Mouse (Mus musculus) midbrain, embryonic 15.5 days (tissue): ENCODE results near the gene Uhmk1. TPM values are rescaled to one million over a fixed set of nuclear protein-coding genes. Genes with fewer than 3 reads are reported as not detected.

Experiments used
- ATAC-seq: fragments of 200-750 bp; cut with Nextera tagmentation; replicated peaks from 2 replicates; pipeline ENCODE4 v1.8.0; 2017; ENCODE audit warnings: moderate TSS enrichment
- H3K27ac ChIP-seq: fragments of 300-500 bp; sonication (generic); 2 replicates; pipeline ENCODE4 v1.5.1; 2015; ENCODE audit warnings: mild to moderate bottlenecking, inconsistent platforms
- H3K27me3 ChIP-seq: fragments of 300-500 bp; sonication (generic); replicated peaks from 2 replicates; pipeline ENCODE4 v1.6.1; 2015; ENCODE audit warnings: inconsistent platforms
- H3K36me3 ChIP-seq: fragments of 300-500 bp; sonication (generic); replicated peaks from 2 replicates; pipeline ENCODE4 v1.6.1; 2015; ENCODE audit warnings: inconsistent platforms
- H3K4me1 ChIP-seq: fragments of 300-500 bp; sonication (generic); 2 replicates; pipeline ENCODE4 v1.6.1; 2015; ENCODE audit warnings: inconsistent platforms
- H3K4me2 ChIP-seq: fragments of 300-500 bp; sonication (generic); 2 replicates; pipeline ENCODE4 v1.6.1; 2015; ENCODE audit warnings: inconsistent platforms, mild to moderate bottlenecking, moderate library complexity
- H3K4me3 ChIP-seq: fragments of 300-500 bp; sonication (generic); 2 replicates; pipeline ENCODE4 v1.5.1; 2015; ENCODE audit warnings: mild to moderate bottlenecking, inconsistent platforms
- H3K9ac ChIP-seq: fragments of 300-500 bp; sonication (generic); 2 replicates; pipeline ENCODE4 v1.6.1; 2015; ENCODE audit warnings: mild to moderate bottlenecking, inconsistent platforms
- H3K9me3 ChIP-seq: fragments of 300-500 bp; sonication (generic); 2 replicates; pipeline ENCODE4 v1.6.1; 2016; ENCODE audit warnings: inconsistent platforms
- WGBS: fragments of 180-500 bp; shearing (Covaris S2); methylation state at CpG from one replicate; pipeline ENCODE4 v1.1.7; 2015; ENCODE audit warnings: mixed read lengths; 5-methylcytosine and 5-hydroxymethylcytosine counted together
- polyA plus RNA-seq: library from polyadenylated mRNA; unstranded; fragments of >200 nt; fragmentation: Nextera tagmentation; extraction: Ambion mirVana; gene quantifications from 2 replicates; pipeline ENCODE4 v1.2.1, GENCODE M21; 2015

The Uhmk1 gene
- polyA plus RNA-seq, 1 experiment from 2014 or later: 9.1 TPM

DNA sequence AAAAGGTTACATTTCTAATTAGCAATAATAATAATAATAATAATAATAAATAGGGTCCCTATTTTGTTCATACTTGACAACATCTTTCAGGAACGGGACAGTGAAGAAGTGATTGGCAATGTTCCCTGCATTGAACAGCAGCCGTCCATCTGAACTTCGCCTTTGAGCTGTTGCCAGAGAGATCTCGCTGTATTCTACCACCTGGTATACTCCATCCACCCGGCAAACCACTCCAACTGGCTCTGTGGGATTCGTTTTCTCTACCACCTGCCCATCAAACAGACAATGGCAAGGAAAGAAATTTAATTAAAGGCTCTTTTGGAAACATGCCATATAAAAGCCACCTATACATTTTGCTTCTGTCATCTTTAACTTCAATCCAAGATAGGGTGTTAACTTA lies 64.3 kb downstream of the Uhmk1 start:
- no peak overlapping the region for H3K4me2 ChIP-seq
- 73% methylated on average over 6 of the region's 6 CpGs for WGBS
- no peaks in the 10 kb centered on the region for H3K9me3 ChIP-seq
- no peak overlapping the region for H3K9ac ChIP-seq
- H3K27me3 ChIP-seq: no peaks in the 10 kb centered on the region
- ATAC-seq: no peak
- H3K27ac ChIP-seq: no peak overlapping the region
- peaks cover 8% of the 10 kb centered on the region; the same call in 1 of the 2 replicates for H3K36me3 ChIP-seq
- no peaks in the 10 kb centered on the region for H3K4me1 ChIP-seq
- no peak overlapping the region for H3K4me3 ChIP-seq

DNA sequence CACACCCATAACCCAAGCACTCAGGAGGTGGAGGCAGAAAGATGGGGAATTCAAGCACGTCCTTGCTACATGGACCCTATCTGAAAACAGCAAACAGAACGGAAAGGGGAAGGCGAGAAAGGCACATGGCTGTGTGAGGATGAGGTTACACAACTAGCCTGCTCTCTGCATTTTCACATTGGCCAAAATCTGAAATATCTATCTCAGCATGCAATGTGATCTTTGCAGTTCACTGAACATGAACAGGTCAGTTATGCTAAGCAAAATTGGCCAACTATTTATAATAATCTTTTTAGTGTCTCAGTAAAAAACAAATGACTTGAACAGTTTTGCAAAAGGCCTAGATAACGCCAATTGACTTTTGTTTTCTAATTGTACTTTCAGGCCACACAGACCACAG lies 65.4 kb downstream of the Uhmk1 start:
- WGBS: 93% methylated on average over 4 of the region's 4 CpGs
- Histone ChIP-seq H3K4me1 (no peaks in the 10 kb centered on the region), H3K9me3 (no peaks in the 10 kb centered on the region), H3K27ac (no peak overlapping the region), H3K9ac (no peak overlapping the region), H3K4me3 (no peak overlapping the region), H3K4me2 (no peak overlapping the region), H3K27me3 (no peaks in the 10 kb centered on the region), H3K36me3 (peaks cover 6% of the 10 kb centered on the region; the same call in 1 of the 2 replicates)
- no peak for ATAC-seq

DNA sequence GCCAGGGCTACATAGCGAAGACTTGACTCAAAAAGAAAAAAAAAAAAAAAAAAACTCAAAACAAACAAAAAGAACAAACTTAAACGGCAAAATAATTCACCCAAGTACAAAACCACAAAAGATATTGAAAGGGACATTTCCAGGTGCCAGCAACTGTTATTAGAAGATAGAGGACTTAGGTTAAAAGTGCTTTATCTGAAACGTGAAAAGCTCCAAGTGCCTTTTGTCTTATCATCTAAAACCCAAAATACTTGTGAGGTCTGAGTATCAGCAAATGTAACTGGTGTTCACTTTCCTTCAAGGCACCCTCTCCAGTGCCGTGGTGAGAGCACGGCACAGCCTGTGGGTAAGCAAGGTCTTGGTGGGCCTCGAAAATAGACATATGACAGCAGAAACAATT lies 66.7 kb downstream of the Uhmk1 start:
- WGBS: 96% methylated on average over 6 of the region's 6 CpGs
- Histone ChIP-seq H3K27ac (no peak overlapping the region), H3K4me2 (no peak overlapping the region), H3K27me3 (no peaks in the 10 kb centered on the region), H3K9me3 (no peaks in the 10 kb centered on the region), H3K9ac (no peak overlapping the region), H3K4me1 (no peaks in the 10 kb centered on the region), H3K4me3 (no peak overlapping the region), H3K36me3 (peaks cover 6% of the 10 kb centered on the region; the same call in 1 of the 2 replicates)
- ATAC-seq: no peak

DNA sequence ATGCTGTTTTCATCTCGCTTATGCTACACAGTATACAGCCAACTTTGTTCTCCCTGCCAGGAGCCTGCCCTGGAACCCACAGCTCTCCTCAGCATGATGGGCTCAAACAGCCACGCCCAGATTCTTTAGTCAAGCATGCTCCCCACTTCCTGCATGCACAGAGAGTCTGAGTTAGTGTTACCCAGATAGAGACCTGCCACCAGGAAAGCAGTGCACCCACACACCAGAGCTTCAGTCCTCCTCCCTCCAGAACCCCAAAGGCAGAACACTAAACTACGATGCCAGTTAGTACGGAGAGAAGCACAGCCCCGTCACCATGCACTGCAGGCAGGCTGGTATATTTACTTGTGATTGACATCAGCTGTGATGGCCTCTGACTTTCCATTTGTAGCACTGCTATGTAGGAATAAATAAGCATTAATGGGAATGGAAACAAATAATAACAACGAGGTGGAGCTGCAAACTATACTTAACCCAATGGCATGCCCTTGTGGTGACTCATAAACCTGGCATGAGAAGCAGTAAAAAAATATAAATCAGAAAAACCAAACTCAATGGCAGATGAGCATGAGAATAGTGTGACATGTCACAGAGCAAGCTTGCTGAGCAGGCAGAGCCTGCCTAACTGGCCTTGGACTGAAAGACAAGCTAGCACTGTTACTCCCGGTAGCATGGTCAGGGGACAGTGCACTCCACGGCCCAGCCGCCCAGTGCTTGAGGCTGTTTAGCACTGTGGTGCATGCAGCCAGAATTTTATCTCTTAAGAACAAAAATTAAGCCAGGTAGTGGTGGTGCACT lies 67.3 kb downstream of the Uhmk1 start:
- no peaks in the 10 kb centered on the region for H3K9me3 ChIP-seq
- 91% methylated on average over 9 of the region's 9 CpGs for WGBS
- H3K27me3 ChIP-seq: no peaks in the 10 kb centered on the region
- H3K36me3 ChIP-seq: peaks cover 8% of the 10 kb centered on the region; the same call in 1 of the 2 replicates
- H3K27ac ChIP-seq: no peak overlapping the region
- H3K4me2 ChIP-seq: no peak overlapping the region
- H3K9ac ChIP-seq: no peak overlapping the region
- H3K4me3 ChIP-seq: no peak overlapping the region
- no peak for ATAC-seq
- H3K4me1 ChIP-seq: no peaks in the 10 kb centered on the region

DNA sequence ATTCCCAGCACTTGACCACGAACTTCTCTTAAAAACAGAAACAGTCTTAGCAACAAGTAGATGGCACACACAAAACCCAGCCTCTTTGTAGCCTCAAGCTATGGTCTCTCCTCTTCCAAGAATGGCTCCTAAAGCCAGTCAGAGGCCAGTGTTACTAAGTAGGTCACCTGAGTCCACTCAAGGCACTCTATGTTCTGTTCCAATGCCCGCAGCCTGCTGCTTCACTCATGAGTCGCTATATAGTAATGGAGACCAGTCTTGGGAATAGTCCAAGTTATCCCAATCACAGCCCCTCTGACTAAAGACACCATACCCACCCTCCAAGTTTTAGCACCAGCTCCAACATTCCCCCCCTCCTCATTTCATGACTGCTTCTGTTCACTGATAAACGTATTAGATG lies 69.6 kb downstream of the Uhmk1 start:
- no peaks in the 10 kb centered on the region for H3K4me1 ChIP-seq
- 96% methylated on average over 4 of the region's 4 CpGs for WGBS
- no peak overlapping the region for H3K9ac ChIP-seq
- no peaks in the 10 kb centered on the region for H3K27me3 ChIP-seq
- H3K4me2 ChIP-seq: no peak overlapping the region
- no peaks in the 10 kb centered on the region for H3K9me3 ChIP-seq
- H3K27ac ChIP-seq: no peak overlapping the region
- H3K36me3 ChIP-seq: peaks cover 8% of the 10 kb centered on the region; the same call in 1 of the 2 replicates
- ATAC-seq: no peak
- no peak overlapping the region for H3K4me3 ChIP-seq

Other genes starting within 250 kb of the Uhmk1 start
- gene Hsd17b7, start 246.2 kb downstream of the Uhmk1 start, polyA plus RNA-seq: 19.5 and 19.9 TPM in 2 replicates
- gene Ddr2, start 104.6 kb downstream of the Uhmk1 start, polyA plus RNA-seq: 9.4 TPM in 2 replicates
- 58.2 and 63.2 TPM in 2 replicates for gene Uap1, start 40.4 kb downstream of the Uhmk1 start, polyA plus RNA-seq
- gene Sh2d1b2, start 17.4 kb upstream of the Uhmk1 start, polyA plus RNA-seq: not detected in 2 replicates
- 0.06 TPM in 1 of 2 replicates, not detected in the other for gene Sh2d1b1, start 61.9 kb upstream of the Uhmk1 start, polyA plus RNA-seq
- 1.6 TPM in 2 replicates for gene Gm7694, start 90.9 kb upstream of the Uhmk1 start, polyA plus RNA-seq
- 1.2 and 2.0 TPM in 2 replicates for gene Spata46, start 93.4 kb upstream of the Uhmk1 start, polyA plus RNA-seq